Mouse (Mus musculus) kidney, adult 2 months (tissue): ENCODE data around the gene Mapkapk2. TPM values are rescaled to one million over a fixed set of nuclear protein-coding genes. Genes with fewer than 3 reads are reported as not detected.

ENCODE experiments used
- DNase-seq: peaks from one replicate; pipeline ENCODE4 v3.0.0; 2021
- H3K27ac ChIP-seq: fragments of 200-500 bp; 2 replicates; pipeline ENCODE4 v1.5.1; 2012; ENCODE audit warnings: low read depth, low read length, control low read depth, inconsistent platforms; ENCODE audit not compliant: insufficient read depth
- H3K27me3 ChIP-seq: fragments of 200-500 bp; replicated peaks from 2 replicates; pipeline ENCODE4 v1.6.1; 2012; ENCODE audit warnings: mild to moderate bottlenecking, moderate library complexity, low read length, inconsistent platforms; ENCODE audit not compliant: control insufficient read depth, insufficient read depth
- H3K36me3 ChIP-seq: fragments of 200-500 bp; 2 replicates; pipeline ENCODE4 v1.6.1; 2012; ENCODE audit warnings: mild to moderate bottlenecking, moderate library complexity, low read length, inconsistent platforms; ENCODE audit not compliant: control insufficient read depth, insufficient read depth
- H3K4me1 ChIP-seq: fragments of 200-500 bp; 2 replicates; pipeline ENCODE4 v1.6.1; 2011; ENCODE audit warnings: low read length; ENCODE audit not compliant: control insufficient read depth, insufficient read depth
- H3K4me3 ChIP-seq: fragments of 200-500 bp; 2 replicates; pipeline ENCODE4 v1.5.1; 2011; ENCODE audit warnings: mild to moderate bottlenecking, low read depth, low read length, control low read depth; ENCODE audit not compliant: insufficient read depth
- CTCF ChIP-seq: fragments of 200-500 bp; conservative IDR thresholded peaks from 2 replicates; pipeline ENCODE4 v1.5.1; 2011; ENCODE audit warnings: low read depth, mild to moderate bottlenecking, control low read depth, low read length, moderate library complexity, mixed read lengths; ENCODE audit not compliant: insufficient read depth, insufficient read length
- POLR2A ChIP-seq: fragments of 200-500 bp; IDR thresholded peaks from one replicate; pipeline ENCODE4 v1.6.1; 2011; ENCODE audit warnings: low read depth, low read length, control low read depth
- WGBS: fragments of 180-500 bp; shearing (Covaris S2); methylation state at CpG from one replicate; pipeline ENCODE4 v1.1.7; 2018; 5-methylcytosine and 5-hydroxymethylcytosine counted together
- polyA plus RNA-seq: library from polyadenylated mRNA; depleted of rRNA; stranded (reverse); fragments of >200 nt; gene quantifications from 2 replicates; pipeline ENCODE4 v1.2.3, GENCODE M21; 2012

Mapkapk2 gene
- polyA plus RNA-seq, 1 experiment: 99.5 TPM

DNA sequence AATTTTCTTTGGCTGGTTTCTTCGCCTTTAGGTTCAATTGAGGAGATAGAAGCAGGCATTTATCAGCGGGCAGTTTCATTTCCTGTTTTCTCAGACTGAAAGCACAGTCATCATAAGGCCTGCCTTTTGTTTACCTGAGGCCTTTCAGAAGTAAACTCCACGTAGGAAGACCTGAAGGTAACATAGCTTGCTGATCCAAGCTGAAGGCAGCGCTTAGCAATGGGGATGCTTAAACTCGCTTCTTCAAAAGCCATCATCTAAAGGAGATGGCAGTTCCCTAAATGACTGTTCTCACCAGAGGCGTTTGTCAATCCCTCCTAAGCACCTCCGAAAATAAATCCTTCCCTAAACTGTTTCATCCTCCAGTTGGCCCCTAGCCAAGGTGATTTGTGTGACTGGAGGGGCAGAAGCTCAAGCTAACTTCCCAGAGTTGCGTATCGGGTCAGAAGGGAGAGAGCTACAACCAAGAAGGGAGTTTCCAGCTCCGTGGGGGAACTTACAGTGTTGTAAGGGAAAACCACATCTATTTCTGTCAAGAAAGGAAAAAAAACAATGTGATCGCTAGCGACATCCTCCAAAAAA, 13.0 kb upstream of the Mapkapk2 start:
- Histone ChIP-seq H3K36me3 (no peaks in the 10 kb centered on the region), H3K4me3 (no peak overlapping the region), H3K27me3 (no peaks in the 10 kb centered on the region), H3K27ac (no peak overlapping the region), H3K4me1 (peaks cover 4% of the 10 kb centered on the region)
- WGBS: 64% methylated on average over 12 of the region's 12 CpGs
- TF ChIP-seq CTCF (no peak), POLR2A (no peak)
- DNase-seq: peak; percentile 37

DNA sequence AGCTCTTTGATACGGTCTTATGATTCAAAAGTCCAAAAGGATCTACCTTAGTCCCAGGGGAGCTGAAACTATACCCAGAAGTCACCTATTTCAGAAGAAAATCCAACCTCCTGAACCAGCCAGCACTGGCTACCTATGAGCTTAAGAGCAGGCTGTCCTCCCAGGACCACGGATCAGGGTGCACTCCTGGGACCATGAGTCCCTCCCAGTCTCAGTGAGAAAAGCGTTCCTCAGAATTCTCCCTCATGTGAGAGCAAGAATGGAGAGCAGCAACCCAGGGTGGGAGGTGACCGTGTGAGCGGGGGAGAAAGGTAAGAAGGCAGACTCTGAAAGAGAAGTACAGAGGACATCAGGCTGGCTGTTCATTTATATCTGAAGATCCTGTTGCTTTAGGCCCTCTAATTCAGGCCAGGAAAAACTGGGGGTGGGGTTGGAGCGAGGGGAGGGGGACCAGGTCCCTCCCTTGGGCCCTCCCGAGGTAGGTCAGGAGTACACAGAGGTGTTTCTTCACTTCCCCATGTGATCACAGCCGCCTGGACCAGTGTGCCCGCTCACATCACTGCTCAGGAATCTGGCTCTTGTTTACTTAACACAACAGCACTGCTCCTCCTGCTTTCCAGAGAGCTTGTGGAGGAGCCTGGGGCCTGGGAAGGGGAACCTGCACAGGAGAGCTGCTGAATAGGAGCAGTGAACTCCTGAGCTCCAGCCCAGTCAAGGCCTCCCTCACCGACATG, 10.1 kb upstream of the Mapkapk2 start:
- Histone ChIP-seq H3K4me1 (peaks cover 1% of the 10 kb centered on the region), H3K4me3 (no peak overlapping the region), H3K27me3 (no peaks in the 10 kb centered on the region), H3K27ac (peak overlapping the region; percentile 54; the same call in 1 of the 2 replicates), H3K36me3 (no peaks in the 10 kb centered on the region)
- TF ChIP-seq POLR2A: no peak
- no peak for TF ChIP-seq CTCF
- peak; percentile 74 for DNase-seq
- 52% methylated on average over 10 of the region's 10 CpGs for WGBS

- Histone ChIP-seq H3K4me3 (no peak overlapping the region), H3K36me3 (no peaks in the 10 kb centered on the region), H3K27me3 (no peaks in the 10 kb centered on the region), H3K4me1 (no peaks in the 10 kb centered on the region; the same call in 1 of the 2 replicates), H3K27ac (no peak overlapping the region)
- TF ChIP-seq POLR2A (no peak), CTCF (no peak)
- WGBS: 76% methylated on average over 10 of the region's 10 CpGs
- no peak for DNase-seq
Measured at GRCm38 (mm10) chr1:131103776-131104424, 6.3 kb upstream of the Mapkapk2 start.

DNA sequence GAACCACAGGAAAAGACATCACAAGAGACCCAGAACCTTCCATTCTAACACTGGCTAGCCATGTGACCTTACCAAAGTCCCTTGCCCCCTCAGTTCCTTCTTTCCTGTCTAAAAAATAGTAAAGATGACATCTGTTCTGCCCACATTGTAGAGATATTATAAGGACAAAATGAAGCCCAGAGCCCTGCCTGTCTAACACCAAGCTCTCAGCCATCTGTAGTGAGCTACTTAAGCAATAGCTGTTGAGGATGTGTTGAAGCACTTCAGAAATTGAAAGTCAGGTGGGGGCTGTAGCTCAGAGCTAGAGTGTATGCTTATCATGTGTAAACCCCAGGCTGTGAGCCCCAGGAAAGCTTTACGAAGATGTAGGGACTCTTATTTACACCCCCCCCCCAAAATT, 3.2 kb upstream of the Mapkapk2 start:
- no peaks in the 10 kb centered on the region for H3K27me3 ChIP-seq
- H3K4me1 ChIP-seq: peaks cover 5% of the 10 kb centered on the region; the same call in 1 of the 2 replicates
- H3K36me3 ChIP-seq: no peaks in the 10 kb centered on the region
- H3K4me3 ChIP-seq: no peak overlapping the region
- WGBS: 87% methylated on average over 1 of the region's 1 CpGs
- no peak for DNase-seq
- TF ChIP-seq CTCF (no peak), POLR2A (no peak)
- H3K27ac ChIP-seq: no peak overlapping the region

DNA sequence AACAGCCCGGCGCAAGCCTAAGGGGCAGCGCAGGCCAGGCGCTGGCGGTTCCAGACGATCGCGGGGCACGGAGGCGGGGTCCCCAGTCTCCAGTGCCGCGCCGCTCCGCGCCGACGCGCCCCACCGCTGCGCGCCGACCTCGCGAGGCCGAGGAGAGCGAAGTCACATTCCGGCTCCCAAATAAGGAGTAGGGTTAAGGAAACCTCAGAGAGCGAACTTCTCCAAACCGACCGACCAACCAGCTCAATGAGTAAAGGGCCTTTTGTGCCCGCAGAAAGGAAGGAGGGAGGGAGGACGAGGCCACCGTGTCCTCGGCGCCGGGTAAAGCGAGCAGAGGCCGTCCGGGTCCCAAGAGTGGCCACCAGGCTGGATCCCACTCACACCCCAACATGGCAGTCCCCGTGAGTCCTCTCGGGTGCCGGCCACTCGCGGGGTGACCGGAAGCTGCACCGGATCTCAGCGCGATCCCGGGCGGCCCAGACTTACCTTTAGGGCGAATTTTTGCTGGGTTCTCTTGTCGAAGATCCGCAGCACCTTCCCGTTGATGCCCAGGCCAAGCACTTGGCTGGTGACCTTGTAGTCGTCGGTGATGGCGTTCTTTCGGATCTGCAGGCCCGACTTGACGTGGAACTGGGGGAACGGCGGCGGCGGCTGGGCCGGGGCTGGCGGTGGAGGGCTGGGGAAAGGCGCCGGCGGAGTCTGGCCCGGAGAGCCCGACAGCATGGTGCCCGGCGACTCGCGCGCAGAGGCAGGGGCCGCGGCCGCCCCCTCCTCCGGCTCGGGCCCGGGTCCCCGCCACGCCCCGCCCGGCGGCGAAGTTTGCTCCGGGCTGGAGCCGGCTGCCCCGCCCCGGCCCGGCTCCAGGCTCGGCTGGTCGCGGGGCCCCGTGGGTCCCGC, 575 bp downstream of the Mapkapk2 start:
- WGBS: under 1% methylated on average over 98 of the region's 98 CpGs
- no peaks in the 10 kb centered on the region for H3K27me3 ChIP-seq
- H3K4me1 ChIP-seq: peaks cover 35% of the 10 kb centered on the region
- TF ChIP-seq CTCF (no peak), POLR2A (no peak)
- H3K36me3 ChIP-seq: no peaks in the 10 kb centered on the region
- peak overlapping the region; percentile 83 for H3K27ac ChIP-seq
- DNase-seq: peak; percentile 78
- H3K4me3 ChIP-seq: peak overlapping the region; percentile 95

DNA sequence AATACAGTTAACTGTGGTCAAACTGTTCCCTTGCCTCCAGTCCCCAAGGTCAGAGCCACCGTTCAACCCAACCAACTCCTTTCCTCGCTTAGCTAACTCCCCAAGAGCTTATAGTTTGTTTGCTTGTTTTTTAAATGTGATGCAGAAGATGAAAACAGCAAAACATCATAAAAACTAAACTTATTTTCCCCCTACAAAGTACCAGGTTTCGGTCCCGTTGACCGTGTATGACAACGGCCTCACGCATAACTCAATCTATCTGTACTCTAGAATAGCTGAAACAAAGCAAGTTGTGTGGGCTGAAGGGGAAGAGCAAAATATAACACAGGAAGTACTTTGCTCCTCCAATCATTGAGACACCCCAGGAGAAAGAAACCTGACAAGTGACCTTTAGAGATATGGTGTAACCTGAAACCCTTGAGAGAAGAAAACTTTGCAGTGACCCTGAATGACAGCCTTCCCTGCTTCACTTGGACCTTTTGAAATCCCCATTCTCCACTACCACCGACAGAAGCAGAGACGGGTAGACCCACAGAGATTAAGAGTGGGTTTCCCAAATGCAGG, 1.4 kb downstream of the Mapkapk2 start:
- H3K27ac ChIP-seq: peak overlapping the region; percentile 83
- no peak for TF ChIP-seq CTCF
- no peak for TF ChIP-seq POLR2A
- WGBS: 11% methylated on average over 9 of the region's 9 CpGs
- no peaks in the 10 kb centered on the region for H3K36me3 ChIP-seq
- H3K4me1 ChIP-seq: peaks cover 41% of the 10 kb centered on the region
- DNase-seq: no peak
- H3K27me3 ChIP-seq: no peaks in the 10 kb centered on the region
- H3K4me3 ChIP-seq: peak overlapping the region; percentile 95
